Mouse (Mus musculus) neural tube, embryonic 11.5 days (tissue): ENCODE data around the gene Herc2. TPM values are rescaled to one million over a fixed set of nuclear protein-coding genes. Genes with fewer than 3 reads are reported as not detected.

Experiments used
- ATAC-seq: fragments of 200-750 bp; cut with Nextera tagmentation; 2 replicates; pipeline ENCODE4 v1.8.0; 2017; ENCODE audit warnings: moderate number of reproducible peaks, mild to moderate bottlenecking, moderate TSS enrichment, moderate library complexity; ENCODE audit not compliant: insufficient read depth, low FRiP score, low TSS enrichment
- DNase-seq: peaks from one replicate; pipeline ENCODE4 v3.0.0-alpha.2; 2015; ENCODE audit warnings: low spot score
- H3K27ac ChIP-seq: fragments of 300-500 bp; sonication (generic); 2 replicates; pipeline ENCODE4 v1.5.1; 2014; ENCODE audit warnings: low read depth, mild to moderate bottlenecking, low read length
- H3K27me3 ChIP-seq: fragments of 300-500 bp; sonication (generic); 2 replicates; pipeline ENCODE4 v1.6.1; 2014; ENCODE audit warnings: mild to moderate bottlenecking, low read length, mixed read lengths; ENCODE audit not compliant: control insufficient read depth, insufficient read depth
- H3K36me3 ChIP-seq: fragments of 300-500 bp; sonication (generic); 2 replicates; pipeline ENCODE4 v1.6.1; 2014; ENCODE audit warnings: mild to moderate bottlenecking, low read length, moderate library complexity, mixed read lengths; ENCODE audit not compliant: control insufficient read depth, insufficient read depth
- H3K4me1 ChIP-seq: fragments of 300-500 bp; sonication (generic); 2 replicates; pipeline ENCODE4 v1.6.1; 2014; ENCODE audit warnings: low read length, mixed read lengths; ENCODE audit not compliant: control insufficient read depth, insufficient read depth
- H3K4me2 ChIP-seq: fragments of 300-500 bp; sonication (generic); 2 replicates; pipeline ENCODE4 v1.6.1; 2014; ENCODE audit warnings: low read depth, mild to moderate bottlenecking, moderate library complexity
- H3K4me3 ChIP-seq: fragments of 300-500 bp; sonication (generic); 2 replicates; pipeline ENCODE4 v1.5.1; 2014; ENCODE audit warnings: low read depth, low read length
- H3K9ac ChIP-seq: fragments of 300-500 bp; sonication (generic); 2 replicates; pipeline ENCODE4 v1.6.1; 2014; ENCODE audit warnings: mild to moderate bottlenecking, low read length
- H3K9me3 ChIP-seq: fragments of 300-500 bp; sonication (generic); 2 replicates; pipeline ENCODE4 v1.6.1; 2016; ENCODE audit warnings: low read length; ENCODE audit not compliant: control insufficient read depth
- WGBS: fragments of 180-500 bp; shearing (Covaris S2); extraction: QIAGEN DNeasy Blood & Tissue Kit; methylation state at CpG from one replicate; pipeline ENCODE4 v1.1.7; 2014; 5-methylcytosine and 5-hydroxymethylcytosine counted together
- polyA plus RNA-seq: library from polyadenylated mRNA; unstranded; fragments of >200 nt; fragmentation: Nextera tagmentation; extraction: Ambion mirVana; gene quantifications from 2 replicates; pipeline ENCODE4 v1.2.1, GENCODE M21; 2014

The Herc2 gene
- polyA plus RNA-seq, 1 experiment from 2014 or later: 31.3 TPM

GRCm38 (mm10) chr7:56091445-56091844 is 41.4 kb downstream of the Herc2 start:
- peaks cover 6% of the 10 kb centered on the region; the same call in 1 of the 2 replicates for H3K36me3 ChIP-seq
- 90% methylated on average over 5 of the region's 5 CpGs for WGBS
- no peak for DNase-seq
- no peaks in the 10 kb centered on the region for H3K27me3 ChIP-seq
- H3K9me3 ChIP-seq: no peaks in the 10 kb centered on the region
- H3K4me2 ChIP-seq: no peak overlapping the region
- H3K9ac ChIP-seq: no peak overlapping the region
- ATAC-seq: no peak
- H3K4me3 ChIP-seq: no peak overlapping the region
- no peak overlapping the region for H3K27ac ChIP-seq
- no peaks in the 10 kb centered on the region for H3K4me1 ChIP-seq

- 89% methylated on average over 5 of the region's 5 CpGs for WGBS
- ATAC-seq (no peak), DNase-seq (no peak)
- Histone ChIP-seq H3K9ac (no peak overlapping the region), H3K4me3 (no peak overlapping the region), H3K27me3 (no peaks in the 10 kb centered on the region), H3K27ac (no peak overlapping the region), H3K36me3 (peaks cover 5% of the 10 kb centered on the region), H3K4me1 (no peaks in the 10 kb centered on the region), H3K4me2 (no peak overlapping the region), H3K9me3 (no peaks in the 10 kb centered on the region)
Observed at GRCm38 (mm10) chr7:56102293-56102847, 52.4 kb downstream of the Herc2 start.

GRCm38 (mm10) chr7:56112999-56113398 is 63.0 kb downstream of the Herc2 start:
- no peaks in the 10 kb centered on the region for H3K27me3 ChIP-seq
- no peaks in the 10 kb centered on the region for H3K9me3 ChIP-seq
- H3K4me3 ChIP-seq: no peak overlapping the region
- H3K36me3 ChIP-seq: 0 out of 2 replicates have a peak, but pooled peaks cover 4% of the 10 kb centered on the region
- ATAC-seq (no peak), DNase-seq (no peak)
- 85% methylated on average over 6 of the region's 6 CpGs for WGBS
- H3K27ac ChIP-seq: no peak overlapping the region
- H3K4me2 ChIP-seq: no peak overlapping the region
- no peaks in the 10 kb centered on the region for H3K4me1 ChIP-seq
- no peak overlapping the region for H3K9ac ChIP-seq

- DNase-seq: no peak
- no peak for ATAC-seq
- Histone ChIP-seq H3K27ac (no peak overlapping the region), H3K4me2 (no peak overlapping the region), H3K9me3 (no peaks in the 10 kb centered on the region), H3K9ac (no peak overlapping the region), H3K36me3 (0 out of 2 replicates have a peak, but pooled peaks cover 4% of the 10 kb centered on the region), H3K27me3 (no peaks in the 10 kb centered on the region), H3K4me3 (no peak overlapping the region), H3K4me1 (no peaks in the 10 kb centered on the region)
- 95% methylated on average over 1 of the region's 1 CpGs for WGBS
Observed at GRCm38 (mm10) chr7:56114148-56114547, 64.2 kb downstream of the Herc2 start.

- H3K4me3 ChIP-seq: no peak overlapping the region
- H3K27ac ChIP-seq: no peak overlapping the region
- no peaks in the 10 kb centered on the region for H3K27me3 ChIP-seq
- 88% methylated on average over 7 of the region's 7 CpGs for WGBS
- no peaks in the 10 kb centered on the region for H3K4me1 ChIP-seq
- peaks cover 2% of the 10 kb centered on the region; the same call in 1 of the 2 replicates for H3K36me3 ChIP-seq
- no peak overlapping the region for H3K4me2 ChIP-seq
- DNase-seq (no peak), ATAC-seq (no peak)
- no peaks in the 10 kb centered on the region for H3K9me3 ChIP-seq
- H3K9ac ChIP-seq: no peak overlapping the region
Observed at GRCm38 (mm10) chr7:56120968-56121367, 71.0 kb downstream of the Herc2 start.

- no peaks in the 10 kb centered on the region for H3K4me1 ChIP-seq
- H3K36me3 ChIP-seq: peaks cover 2% of the 10 kb centered on the region; the same call in 1 of the 2 replicates
- ATAC-seq: no peak
- H3K9me3 ChIP-seq: no peaks in the 10 kb centered on the region
- no peak for DNase-seq
- H3K27me3 ChIP-seq: no peaks in the 10 kb centered on the region
- WGBS: 97% methylated on average over 5 of the region's 5 CpGs
- H3K27ac ChIP-seq: no peak overlapping the region
- H3K4me3 ChIP-seq: no peak overlapping the region
- H3K9ac ChIP-seq: no peak overlapping the region
- no peak overlapping the region for H3K4me2 ChIP-seq
Observed at GRCm38 (mm10) chr7:56121425-56121824, 71.4 kb downstream of the Herc2 start.

GRCm38 (mm10) chr7:56128080-56128479 is 78.1 kb downstream of the Herc2 start:
- Histone ChIP-seq H3K27ac (no peak overlapping the region), H3K4me1 (no peaks in the 10 kb centered on the region), H3K9ac (no peak overlapping the region), H3K36me3 (peaks cover 2% of the 10 kb centered on the region; the same call in 1 of the 2 replicates), H3K27me3 (no peaks in the 10 kb centered on the region), H3K9me3 (no peaks in the 10 kb centered on the region), H3K4me3 (no peak overlapping the region), H3K4me2 (no peak overlapping the region)
- no peak for DNase-seq
- ATAC-seq: no peak
- WGBS: 99% methylated on average over 3 of the region's 3 CpGs

GRCm38 (mm10) chr7:56129577-56129976 is 79.6 kb downstream of the Herc2 start:
- Histone ChIP-seq H3K9ac (no peak overlapping the region), H3K36me3 (no peaks in the 10 kb centered on the region), H3K4me2 (no peak overlapping the region), H3K4me1 (no peaks in the 10 kb centered on the region), H3K27me3 (no peaks in the 10 kb centered on the region), H3K4me3 (no peak overlapping the region), H3K27ac (no peak overlapping the region), H3K9me3 (no peaks in the 10 kb centered on the region)
- WGBS: 98% methylated on average over 3 of the region's 3 CpGs
- ATAC-seq (no peak), DNase-seq (no peak)

GRCm38 (mm10) chr7:56131548-56131947 is 81.6 kb downstream of the Herc2 start:
- no peaks in the 10 kb centered on the region for H3K4me1 ChIP-seq
- H3K4me2 ChIP-seq: no peak overlapping the region
- 90% methylated on average over 6 of the region's 6 CpGs for WGBS
- H3K36me3 ChIP-seq: no peaks in the 10 kb centered on the region
- H3K27ac ChIP-seq: no peak overlapping the region
- no peak for DNase-seq
- no peak overlapping the region for H3K4me3 ChIP-seq
- ATAC-seq: no peak
- H3K9ac ChIP-seq: no peak overlapping the region
- H3K27me3 ChIP-seq: no peaks in the 10 kb centered on the region
- H3K9me3 ChIP-seq: no peaks in the 10 kb centered on the region
